Mouse (Mus musculus) ES-E14 (cell line): ENCODE results near the gene Ksr1. TPM values are rescaled to one million over a fixed set of nuclear protein-coding genes. Genes with fewer than 3 reads are reported as not detected.

Source experiments
- DNase-seq: peaks from one replicate; pipeline ENCODE4 v3.0.0-alpha.2; 2013; ENCODE audit warnings: low read depth, low spot score
- H3K27ac ChIP-seq: 2 replicates; pipeline ENCODE4 v1.5.1; 2012; ENCODE audit warnings: low read depth, mild to moderate bottlenecking, low read length, moderate library complexity, mixed read lengths; ENCODE audit not compliant: poor library complexity, insufficient read depth, severe bottlenecking
- H3K36me3 ChIP-seq: 2 replicates; pipeline ENCODE4 v1.6.1; 2012; ENCODE audit warnings: mild to moderate bottlenecking, low read length, moderate library complexity, mixed read lengths; ENCODE audit not compliant: control insufficient read depth, poor library complexity, insufficient read depth, severe bottlenecking
- H3K4me1 ChIP-seq, 2 experiments: fragments of 150-350 bp in 1 of 2; sonication (generic) in 1 of 2; 2 replicates each; pipeline ENCODE4 v1.6.1; 2012; ENCODE audit warnings: low read length in 2 of 2, mild to moderate bottlenecking in 1 of 2, mixed read lengths in 1 of 2; ENCODE audit not compliant: control insufficient read depth in 2 of 2, insufficient read depth in 2 of 2, poor library complexity in 1 of 2
- H3K4me3 ChIP-seq, 2 experiments: fragments of 150-350 bp in 1 of 2; sonication (generic) in 1 of 2; 2 replicates each; pipeline ENCODE4 v1.5.1; 2012; ENCODE audit warnings: low read length in 2 of 2, low read depth in 1 of 2, mild to moderate bottlenecking in 1 of 2, mixed read lengths in 1 of 2; ENCODE audit not compliant: insufficient read depth in 1 of 2, poor library complexity in 1 of 2, severe bottlenecking in 1 of 2
- H3K9ac ChIP-seq: 2 replicates; pipeline ENCODE4 v1.6.1; 2012; ENCODE audit warnings: low read depth, mild to moderate bottlenecking, low read length, mixed read lengths; ENCODE audit not compliant: poor library complexity, insufficient read depth, severe bottlenecking
- H3K9me3 ChIP-seq: fragments of 150-350 bp; sonication (generic); 2 replicates; pipeline ENCODE4 v1.6.1; 2012; ENCODE audit warnings: low read depth, mild to moderate bottlenecking, low read length; ENCODE audit not compliant: control insufficient read depth, insufficient read depth
- CHD2 ChIP-seq: IDR thresholded peaks from 2 replicates; pipeline ENCODE4 v1.6.1; 2014; ENCODE audit warnings: mild to moderate bottlenecking, low read depth, low read length, inconsistent platforms
- HCFC1 ChIP-seq: IDR thresholded peaks from 2 replicates; pipeline ENCODE4 v1.6.1; 2012; ENCODE audit warnings: low read length, inconsistent platforms, borderline replicate concordance; ENCODE audit not compliant: insufficient read depth
- MAFK ChIP-seq: IDR thresholded peaks from 2 replicates; pipeline ENCODE4 v1.6.1; 2014; ENCODE audit warnings: mild to moderate bottlenecking, low read depth, low read length, inconsistent platforms; ENCODE audit not compliant: insufficient read depth
- ZC3H11A ChIP-seq: IDR thresholded peaks from 2 replicates; pipeline ENCODE4 v1.6.1; 2012; ENCODE audit warnings: low read depth, mild to moderate bottlenecking, inconsistent platforms, low read length, borderline replicate concordance
- ZNF384 ChIP-seq: IDR thresholded peaks from 2 replicates; pipeline ENCODE4 v1.6.1; 2012; ENCODE audit warnings: low read depth, low read length, inconsistent platforms
- in situ Hi-C, 2 experiments: fragments of 600-800 bp; cut with MboI; formaldehyde crosslinking; loops; one replicate each; pipeline ENCODE4 v1.15.1; 2025; ENCODE audit warnings: low sequenced_read_pairs in 2 of 2, inconsistent platforms in 1 of 2; ENCODE audit not compliant: unreplicated experiment in 2 of 2
- total RNA-seq: library from RNA; depleted of rRNA; stranded (reverse); fragments of 300-350 nt; gene quantifications from 2 replicates; pipeline ENCODE4 v1.2.3, GENCODE M21; 2012

Gene Ksr1
- total RNA-seq, 1 experiment, result 11.3 TPM

- Histone ChIP-seq H3K4me1 (peaks cover 10 to 43% of the 10 kb centered on the region in 2 experiments), H3K36me3 (no peaks in the 10 kb centered on the region), H3K4me3 (no peak overlapping the region), H3K9ac (no peak overlapping the region), H3K27ac (peak overlapping the region; percentile 6), H3K9me3 (no peaks in the 10 kb centered on the region)
- in situ Hi-C loops, result no loop called here
- DNase-seq, result no peak
- TF ChIP-seq ZC3H11A (no peak), CHD2 (no peak), MAFK (no peak), ZNF384 (no peak)
These were observed 50.5 kb downstream of the Ksr1 start for GRCm38 (mm10) chr11:79095713-79096112.

DNA sequence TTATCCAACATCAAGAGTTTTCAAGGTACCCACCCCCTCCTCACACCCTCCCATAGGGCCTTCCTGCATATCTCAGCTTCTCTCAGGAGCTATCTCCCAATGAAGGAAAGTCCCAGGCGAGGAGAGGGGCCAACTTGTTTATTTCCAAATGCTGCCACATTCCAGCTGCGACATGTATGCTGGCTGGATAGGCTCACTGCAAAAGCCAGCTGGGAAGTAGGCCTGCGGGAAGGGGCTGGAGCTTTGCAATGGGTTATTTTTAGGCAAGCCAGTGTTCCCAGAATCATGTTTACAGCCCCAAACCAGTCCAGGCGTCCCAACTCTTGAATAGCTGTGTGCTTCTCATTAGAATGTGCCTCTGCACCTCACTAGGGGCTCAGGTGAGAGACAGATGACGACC is 51.5 kb downstream of the Ksr1 start:
- Histone ChIP-seq H3K4me3 (no peak overlapping the region), H3K9ac (0 out of 2 replicates have a peak overlapping the region, but pooled peaks have one; percentile 8), H3K4me1 (peaks cover 10 to 45% of the 10 kb centered on the region in 2 experiments), H3K9me3 (no peaks in the 10 kb centered on the region), H3K36me3 (no peaks in the 10 kb centered on the region), H3K27ac (no peak overlapping the region)
- DNase-seq, result no peak
- no peak for TF ChIP-seq HCFC1
- no peak for TF ChIP-seq ZNF384
- TF ChIP-seq MAFK, result no peak
- no peak for TF ChIP-seq ZC3H11A
- no peak for TF ChIP-seq CHD2
- in situ Hi-C loops, result no loop called here

DNA sequence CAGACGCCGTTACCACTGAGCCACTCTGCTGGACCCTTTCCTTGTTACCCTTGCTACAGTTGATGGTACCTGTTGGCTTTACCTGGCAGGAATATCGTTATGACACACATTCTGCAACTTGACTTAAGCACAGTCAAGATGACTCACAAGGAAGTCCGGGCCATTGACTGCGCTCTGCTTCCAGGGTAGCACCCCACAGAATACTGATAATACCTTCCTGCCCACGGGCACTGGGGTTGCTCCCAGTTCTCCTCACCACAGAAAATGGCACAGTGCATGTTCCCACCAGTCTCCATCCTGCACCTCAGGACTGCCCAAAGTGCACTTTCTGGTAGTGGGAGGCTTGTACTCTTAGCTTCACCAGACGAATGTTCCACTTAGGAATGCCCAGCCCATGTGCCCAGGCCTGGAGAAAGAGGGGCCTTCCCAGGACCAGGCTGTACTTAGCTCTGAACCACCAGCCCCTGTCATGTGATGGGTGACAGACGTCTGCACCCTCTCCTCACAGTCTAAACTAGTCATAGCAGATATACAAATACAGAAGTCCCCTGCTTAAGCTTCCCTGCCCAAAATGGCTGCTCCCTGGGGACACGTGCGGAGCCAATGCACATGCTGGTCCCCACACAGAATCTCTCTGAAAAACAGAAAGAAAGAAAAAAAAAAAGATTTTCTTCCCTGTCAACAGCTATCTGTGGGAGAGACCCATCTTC is 52.1 kb downstream of the Ksr1 start:
- no peaks in the 10 kb centered on the region for H3K9me3 ChIP-seq
- no peak overlapping the region; the same call in 1 of the 2 replicates for H3K27ac ChIP-seq
- TF ChIP-seq HCFC1 (no peak), MAFK (no peak), CHD2 (no peak), ZC3H11A (no peak), ZNF384 (no peak)
- in situ Hi-C loops, result no loop called here
- peaks cover 11 to 46% of the 10 kb centered on the region in 2 experiments for H3K4me1 ChIP-seq
- no peaks in the 10 kb centered on the region for H3K36me3 ChIP-seq
- no peak for DNase-seq
- H3K9ac ChIP-seq, result no peak overlapping the region
- no peak overlapping the region for H3K4me3 ChIP-seq

GRCm38 (mm10) chr11:79093386-79093906 is 52.8 kb downstream of the Ksr1 start:
- in situ Hi-C loops, result no loop called here
- H3K9ac ChIP-seq, result no peak overlapping the region
- H3K4me1 ChIP-seq, result peaks cover 15 to 50% of the 10 kb centered on the region in 2 experiments
- no peak for DNase-seq
- H3K36me3 ChIP-seq, result no peaks in the 10 kb centered on the region
- H3K27ac ChIP-seq, result peak overlapping the region; percentile 70; the same call in 1 of the 2 replicates
- no peak overlapping the region for H3K4me3 ChIP-seq
- TF ChIP-seq CHD2 (no peak), ZC3H11A (no peak)
- H3K9me3 ChIP-seq, result no peaks in the 10 kb centered on the region
